ENCODE assay signal across 8 mouse cellular contexts in the genomic region with DNA sequence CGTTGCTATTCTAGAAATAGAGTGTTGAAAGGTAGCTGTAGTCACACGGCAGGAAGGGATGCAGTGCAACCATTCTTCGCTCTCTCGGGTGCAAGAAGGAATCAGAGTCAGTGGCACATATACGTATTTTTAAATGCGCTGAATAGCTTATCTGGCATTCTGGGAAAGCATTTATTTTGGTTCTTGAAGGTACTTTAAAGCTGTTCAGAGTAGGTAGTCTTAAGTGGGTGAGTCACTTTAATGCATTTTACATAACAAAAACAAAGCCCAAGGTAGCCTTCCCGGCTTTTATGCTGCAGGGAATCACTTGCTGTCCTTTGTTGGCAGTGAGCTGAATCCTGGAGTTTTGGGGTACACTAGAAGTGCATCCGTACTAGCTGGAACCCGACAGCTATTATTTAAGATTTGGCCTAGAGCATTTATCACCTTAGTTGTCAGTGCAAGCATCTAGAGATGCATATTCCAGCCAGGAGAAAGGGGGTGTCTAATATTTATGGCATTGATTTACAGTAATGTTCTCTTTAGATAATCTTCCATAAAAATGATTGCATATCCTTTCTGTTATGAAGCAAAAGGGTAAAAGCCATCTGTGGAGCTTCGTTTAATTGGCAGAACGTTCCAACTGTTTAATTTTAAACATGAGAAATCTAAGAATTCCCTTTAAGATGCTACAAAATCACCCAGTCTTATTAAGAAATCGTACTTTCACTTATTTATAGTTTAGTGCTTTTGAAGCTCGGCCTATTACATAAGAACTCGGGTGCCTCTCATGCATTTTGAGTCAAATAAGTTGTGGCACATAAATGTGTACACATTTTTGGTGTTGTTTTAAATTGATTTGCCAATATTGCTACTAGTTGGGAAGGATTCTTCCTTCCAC. TPM values are rescaled to one million over a fixed set of nuclear protein-coding genes. Genes with fewer than 3 reads are reported as not detected.
DNase-seq lines count a peak whose midpoint lies in the region; ATAC-seq lines count a peak whose summit lies in the region.

No protein-coding gene starts in this region.

- intact Hi-C loops in gastrocnemius, postnatal 36 days (cut with DNase I), result no loop called here

- peak overlapping the region; percentile 90 for H3K27ac ChIP-seq in hindbrain, embryonic 16.5 days (ENCODE audit: low read depth, low read length)
- H3K27ac ChIP-seq in neural tube, embryonic 14.5 days (ENCODE audit: low read depth, low read length), result peak overlapping the region; percentile 96

- no peaks in the 10 kb centered on the region for H3K36me3 ChIP-seq in hindbrain, embryonic 16.5 days (ENCODE audit: control insufficient read depth, insufficient read depth, low read length)
- H3K36me3 ChIP-seq in neural tube, embryonic 14.5 days (ENCODE audit: control insufficient read depth, insufficient read depth, low read length), result no peaks in the 10 kb centered on the region

- peak overlapping the region; percentile 84 for H3K9ac ChIP-seq in hindbrain, embryonic 16.5 days (ENCODE audit: low read depth, low read length)
- H3K9ac ChIP-seq in neural tube, embryonic 14.5 days (replicated peaks; ENCODE audit: low read depth, low read length), result peak overlapping the region; percentile 90

- H3K9me3 ChIP-seq in hindbrain, embryonic 16.5 days (ENCODE audit: control insufficient read depth, low read length), result no peaks in the 10 kb centered on the region
- no peaks in the 10 kb centered on the region for H3K9me3 ChIP-seq in neural tube, embryonic 14.5 days (ENCODE audit: control insufficient read depth, low read length)

- peak overlapping the region; percentile 71 for H3K4me3 ChIP-seq in hindbrain, embryonic 16.5 days (ENCODE audit: low read length)
- H3K4me3 ChIP-seq in neural tube, embryonic 14.5 days (ENCODE audit: low read depth, low read length), result peak overlapping the region; percentile 62

- H3K4me1 ChIP-seq in hindbrain, embryonic 16.5 days (ENCODE audit: control insufficient read depth, insufficient read depth, low read depth, low read length), result peaks cover 7% of the 10 kb centered on the region
- no peaks in the 10 kb centered on the region for H3K4me1 ChIP-seq in neural tube, embryonic 14.5 days (ENCODE audit: control insufficient read depth, insufficient read depth, low read length)

- ATAC-seq in hindbrain, embryonic 16.5 days, result no peak
- ATAC-seq in neural tube, embryonic 14.5 days (ENCODE audit: low read depth), result no peak

- peak; percentile 16 to 46 for DNase-seq in frontal cortex, adult 2 months (ENCODE audit: extremely low spot score in 1 of 2, low spot score in 1 of 2)
- no peak for DNase-seq in frontal cortex, postnatal 14 days (ENCODE audit: low spot score in 2 of 2)
- peak; percentile 33 to 34 for DNase-seq in right cerebral cortex, adult 2 months (ENCODE audit: low spot score in 2 of 2)
- no peak for DNase-seq in right cerebral cortex, postnatal 4 days
- no peak for DNase-seq in gastrocnemius, postnatal 36 days
- DNase-seq in kidney, adult 11 months, result no peak

- 22% methylated on average over 14 of the region's 14 CpGs for WGBS in hindbrain, embryonic 16.5 days
- WGBS in neural tube, embryonic 14.5 days, result 17% methylated on average over 14 of the region's 14 CpGs

- peaks cover 6% of the 10 kb centered on the region; the same call in 1 of the 2 replicates for H3K27me3 ChIP-seq in hindbrain, embryonic 16.5 days (replicated peaks; ENCODE audit: control insufficient read depth, insufficient read depth, low read length)
- H3K27me3 ChIP-seq in neural tube, embryonic 14.5 days (ENCODE audit: control insufficient read depth, insufficient read depth, low read length), result peaks cover 5% of the 10 kb centered on the region; the same call in 1 of the 2 replicates

- H3K4me2 ChIP-seq in hindbrain, embryonic 16.5 days (ENCODE audit: low read length), result peak overlapping the region; percentile 78
- H3K4me2 ChIP-seq in neural tube, embryonic 14.5 days (ENCODE audit: low read depth, low read length), result peak overlapping the region; percentile 59

RNA-seq across cellular contexts. Expression of a gene that starts 1.6 kb away (rescaled TPM):
- 87.5 and 94.9 TPM in 2 replicates for polyA plus RNA-seq in frontal cortex, adult 2 months (2012; rRNA removed)
- polyA plus RNA-seq in hindbrain, embryonic 16.5 days (2015; fragmentation: Nextera tagmentation; extraction: Ambion mirVana), result 26.6 and 30.4 TPM in 2 replicates
- polyA plus RNA-seq in neural tube, embryonic 14.5 days (2014; fragmentation: Nextera tagmentation; extraction: Ambion mirVana), result 59.1 and 65.7 TPM in 2 replicates
- total RNA-seq in gastrocnemius, postnatal 36 days (2021), result 100 to 1,000 TPM; 267 to 304 TPM

Comparison
In these comparisons a context has a peak if more than half of its experiments do, and no peak if none do; other contexts are left out.
1. DNase-seq: peak in frontal cortex, adult 2 months (2 of 2) and right cerebral cortex, adult 2 months (2 of 2); none in frontal cortex, postnatal 14 days (0 of 2), right cerebral cortex, postnatal 4 days (single experiment), gastrocnemius, postnatal 36 days (0 of 2) and kidney, adult 11 months (single experiment).